Mouse (Mus musculus): ENCODE data around the gene Gpx3.

DNA sequence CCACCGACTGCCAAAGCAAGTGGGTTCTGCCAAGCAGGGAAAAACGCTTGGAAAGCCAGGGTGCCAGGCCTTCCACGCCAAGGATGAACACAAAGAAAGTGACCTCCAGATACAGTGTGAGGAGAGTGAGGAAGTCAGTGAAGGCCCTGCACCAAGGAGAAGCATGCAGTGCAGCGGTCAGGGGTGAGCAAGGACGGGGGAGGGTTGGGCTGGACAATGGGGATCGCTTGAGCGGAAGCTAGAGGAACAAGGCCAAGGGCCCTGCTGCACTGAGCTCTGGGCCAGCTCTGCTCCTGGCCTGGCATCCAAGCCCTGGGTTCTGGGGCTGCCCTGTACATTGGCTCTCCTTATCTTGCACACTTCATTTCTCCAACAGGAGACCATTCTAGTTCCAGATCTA lies 37.8 kb downstream of the Gpx3 start:
- TF ChIP-seq POLR2A (IDR thresholded peaks at IDR 0.05; ENCODE audit: borderline replicate concordance, insufficient read depth, low read length), result no peak
- no peak for TF ChIP-seq CTCF (IDR thresholded peaks at IDR 0.05; ENCODE audit: borderline replicate concordance, insufficient read depth, low read depth, low read length)

Measured in cerebellum, adult 2 months (tissue).